Mouse (Mus musculus): ENCODE results near the gene Lrp1.

The Lrp1 gene

DNA sequence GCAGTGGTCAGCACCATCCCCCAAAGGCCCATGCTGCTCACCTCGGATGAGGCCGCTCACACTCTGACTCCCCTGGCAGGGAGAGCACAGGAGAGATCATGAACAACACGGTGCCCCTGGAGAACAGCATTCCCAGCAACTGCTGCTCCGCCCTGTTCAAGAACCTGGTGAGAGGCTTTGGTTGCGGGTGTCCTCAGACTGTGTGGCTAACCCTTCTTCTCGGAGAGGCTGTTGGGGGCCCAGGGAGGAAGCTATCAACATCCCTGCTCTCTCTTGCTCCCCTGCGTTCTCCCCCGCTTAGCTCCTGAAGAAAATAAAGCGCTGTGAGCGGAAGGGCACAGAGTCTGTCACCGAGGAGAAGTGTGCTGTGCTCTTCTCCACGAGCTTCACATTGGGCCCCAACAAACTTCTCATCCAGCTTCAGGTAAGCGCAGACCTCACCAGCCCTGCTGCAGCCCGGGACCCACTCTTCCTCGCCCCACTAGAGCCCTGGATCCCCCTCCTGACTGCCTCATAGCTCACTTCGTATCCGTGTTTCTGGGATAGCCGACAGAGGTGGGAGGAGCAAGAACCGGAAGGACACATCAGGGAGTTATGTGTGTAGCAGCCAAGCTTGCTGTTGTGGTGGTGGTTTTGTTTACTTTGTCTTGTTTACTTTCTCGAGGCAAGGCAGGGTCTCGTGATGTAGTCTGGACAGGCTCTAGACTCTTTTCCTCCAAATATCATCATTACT, 32.1 kb upstream of the Lrp1 start:
- DNase-seq (ENCODE audit: extremely low read depth, low read depth, low spot score), result no peak

DNA sequence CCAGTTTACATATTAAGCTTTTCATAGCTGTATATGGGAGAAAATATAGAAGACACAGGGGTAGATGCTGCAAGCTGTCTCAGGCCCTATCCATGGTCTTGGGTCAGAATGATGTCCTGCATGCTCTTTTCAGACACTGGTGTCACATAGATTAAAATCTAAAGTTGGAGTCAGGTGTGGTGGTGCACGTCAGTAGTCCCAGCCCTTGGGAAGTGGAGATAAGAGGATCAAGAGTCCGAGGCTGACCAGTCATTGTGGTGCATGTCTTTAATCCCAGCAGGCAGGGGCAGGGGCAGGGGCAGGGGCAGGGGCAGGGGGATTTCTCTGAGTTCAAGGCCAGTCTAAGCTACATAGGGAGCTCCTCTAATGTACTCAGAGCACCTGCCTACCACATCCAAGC, 24.8 kb upstream of the Lrp1 start:
- no peak for DNase-seq (ENCODE audit: extremely low read depth, low read depth, low spot score)

GRCm38 (mm10) chr10:127643553-127644238, 22.7 kb upstream of the Lrp1 start:
- no peak for DNase-seq (ENCODE audit: extremely low read depth, low read depth, low spot score)

- no peak for DNase-seq (ENCODE audit: extremely low read depth, low read depth, low spot score)
Observed at GRCm38 (mm10) chr10:127642772-127643552, 22.0 kb upstream of the Lrp1 start, which contains the start of gene Stat6. Stat6 (plus strand) TSS chr10:127642986.

DNA sequence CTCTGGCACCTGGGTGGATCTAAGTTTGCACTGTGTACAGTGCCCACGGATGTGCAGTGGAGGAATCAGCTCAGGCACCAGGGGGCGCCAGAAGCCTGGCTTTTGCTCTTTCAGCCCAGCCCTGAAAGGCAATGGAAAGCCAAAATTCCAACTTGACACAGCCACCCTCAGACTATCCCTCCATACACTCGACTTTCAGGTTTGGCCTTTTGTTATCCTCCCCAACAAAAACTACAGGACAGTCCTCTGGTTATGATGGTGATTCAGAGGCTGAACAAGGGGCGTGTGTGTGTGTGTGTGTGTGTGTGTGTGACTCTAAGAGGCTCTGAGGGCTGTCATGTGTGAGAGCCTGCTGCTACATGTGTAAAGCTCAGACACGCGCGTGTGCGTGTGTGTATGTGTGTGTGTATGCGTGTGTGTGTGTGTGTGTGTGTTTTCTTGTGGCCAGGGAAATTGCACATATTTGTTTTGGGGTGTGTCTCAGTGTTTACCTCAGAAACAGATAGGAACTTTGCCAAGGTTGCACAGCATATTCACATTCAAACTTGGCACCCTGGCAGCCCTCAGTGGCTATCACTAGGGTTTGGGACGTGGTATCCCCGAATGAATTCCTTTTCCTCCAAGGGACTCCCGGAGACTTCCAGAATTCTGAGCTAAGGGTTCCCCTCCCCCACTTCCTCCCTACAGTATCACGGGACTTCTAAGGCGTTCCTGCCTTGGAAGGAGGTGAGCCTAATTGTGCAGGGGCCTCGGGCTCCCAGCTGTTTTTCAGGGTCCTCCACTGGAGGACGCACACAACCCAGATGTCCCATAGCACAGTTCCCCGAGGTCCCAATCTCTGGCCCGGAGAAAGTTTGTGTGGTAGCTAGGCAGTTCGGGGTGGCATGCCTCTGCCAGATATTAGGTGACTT, 21.2 kb upstream of the Lrp1 start:
- DNase-seq (ENCODE audit: extremely low read depth, low read depth, low spot score), result no peak

DNA sequence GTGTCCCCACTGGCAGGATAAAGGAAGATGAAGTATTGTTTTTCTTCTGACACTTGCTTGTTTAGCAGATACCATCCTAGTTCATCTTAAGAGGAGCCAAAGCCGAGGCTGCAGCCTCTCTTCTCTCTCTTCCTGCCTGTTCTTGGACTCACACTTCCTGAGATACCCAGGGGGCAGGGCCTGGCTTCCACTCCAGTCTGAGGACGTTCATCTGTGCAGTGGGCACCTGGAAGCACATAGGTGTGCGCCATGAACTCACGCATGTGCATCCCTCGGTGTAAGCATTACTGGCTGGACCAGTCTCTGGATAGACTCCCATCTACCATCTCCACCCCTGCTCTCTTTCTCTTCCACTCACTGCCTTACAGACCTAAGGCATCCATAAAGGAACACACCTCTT, 19.5 kb upstream of the Lrp1 start:
- no peak for DNase-seq (ENCODE audit: extremely low read depth, low read depth, low spot score)

DNA sequence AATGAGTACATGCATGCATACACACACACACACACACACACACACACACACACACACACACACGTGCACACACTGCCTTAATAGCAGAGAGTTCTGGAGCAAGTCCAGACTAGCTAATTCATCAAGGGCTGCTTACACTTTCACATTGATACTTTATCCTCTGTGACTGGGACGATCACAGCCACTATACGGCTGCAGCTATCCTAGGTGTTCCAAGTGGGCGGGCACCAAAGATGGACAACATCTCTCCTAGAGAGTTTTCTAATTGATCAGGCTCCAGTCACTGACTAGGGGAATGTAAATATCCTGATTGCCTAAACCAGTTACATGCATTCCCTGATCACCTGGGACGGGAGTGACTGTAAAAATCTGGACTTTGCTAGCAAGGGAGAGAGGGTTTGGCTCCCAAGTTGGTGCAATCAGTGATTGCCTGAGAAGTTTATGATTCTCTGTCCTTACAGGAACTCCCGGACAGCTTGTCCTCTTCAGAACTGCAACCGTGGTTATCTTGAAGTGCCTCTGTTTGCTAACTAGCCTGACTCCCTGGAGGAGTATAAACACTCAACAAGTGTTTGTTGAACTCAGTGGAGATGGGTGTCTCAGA, 11.8 kb upstream of the Lrp1 start:
- DNase-seq (ENCODE audit: extremely low read depth, low read depth, low spot score), result no peak

DNA sequence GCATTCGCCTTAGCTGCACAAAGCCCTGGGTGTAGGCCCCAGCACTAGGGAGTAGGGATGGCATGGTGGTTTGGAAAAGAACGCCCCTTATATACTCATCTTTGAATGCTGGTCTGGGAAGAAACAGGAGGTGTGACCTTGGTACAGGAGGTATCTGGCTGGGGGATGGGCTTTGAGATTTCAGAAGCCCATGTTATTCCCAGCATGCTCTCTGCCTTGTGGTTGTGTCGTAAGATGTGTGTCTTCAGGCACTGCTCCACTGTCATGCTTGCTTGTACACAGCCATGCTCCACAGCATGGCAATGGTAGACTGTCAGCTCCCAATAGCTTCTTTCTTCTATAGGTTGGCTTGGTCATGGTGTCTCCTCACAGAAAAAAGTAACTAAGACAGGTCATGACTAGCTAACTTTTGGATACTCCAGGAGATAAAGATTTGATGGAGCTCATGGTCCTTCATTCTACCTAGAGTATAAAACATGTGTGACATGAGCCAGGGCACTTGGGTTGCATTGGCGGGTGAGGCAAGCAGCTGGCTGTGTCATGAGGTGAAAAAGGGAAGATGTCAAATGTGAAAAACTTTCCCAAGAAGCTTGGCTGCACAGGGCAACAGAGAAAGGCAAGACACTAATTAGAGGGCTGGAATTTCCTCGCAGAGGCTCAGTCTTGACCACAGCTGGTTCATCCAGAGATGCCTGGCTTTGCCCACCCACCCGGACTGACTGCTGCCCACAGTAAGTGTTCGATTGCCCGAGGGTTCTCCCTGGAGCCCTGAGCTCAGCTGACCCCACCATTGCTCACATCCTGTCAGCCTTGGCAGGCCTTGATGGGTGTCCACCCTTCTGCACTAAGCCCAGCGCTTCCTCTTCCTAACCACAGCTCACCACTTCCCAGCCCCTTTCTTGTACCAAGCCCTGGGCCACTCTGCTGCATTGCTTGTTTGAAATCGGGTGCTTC, 10.6 kb upstream of the Lrp1 start:
- DNase-seq (ENCODE audit: extremely low read depth, low read depth, low spot score), result no peak

DNA sequence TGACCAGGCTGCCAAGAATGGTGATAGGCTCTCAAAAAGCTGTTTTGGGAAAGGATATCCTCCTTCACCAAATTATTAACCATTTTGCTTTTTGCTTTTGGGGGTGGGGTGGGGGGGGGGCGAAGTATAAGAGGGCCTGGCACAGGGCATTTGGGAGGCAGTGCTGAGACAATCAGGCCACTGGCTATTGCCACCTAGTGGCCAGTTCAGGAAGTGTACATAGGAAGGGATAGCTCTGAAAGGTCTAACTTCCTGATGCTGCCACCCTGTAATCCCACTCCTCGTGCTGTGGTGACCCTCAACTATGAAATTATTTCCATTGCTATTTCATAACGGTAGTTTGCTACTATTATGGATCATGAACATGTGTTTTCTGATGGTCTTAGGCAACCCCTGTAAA, 5.5 kb upstream of the Lrp1 start:
- no peak for DNase-seq (ENCODE audit: extremely low read depth, low read depth, low spot score)

DNA sequence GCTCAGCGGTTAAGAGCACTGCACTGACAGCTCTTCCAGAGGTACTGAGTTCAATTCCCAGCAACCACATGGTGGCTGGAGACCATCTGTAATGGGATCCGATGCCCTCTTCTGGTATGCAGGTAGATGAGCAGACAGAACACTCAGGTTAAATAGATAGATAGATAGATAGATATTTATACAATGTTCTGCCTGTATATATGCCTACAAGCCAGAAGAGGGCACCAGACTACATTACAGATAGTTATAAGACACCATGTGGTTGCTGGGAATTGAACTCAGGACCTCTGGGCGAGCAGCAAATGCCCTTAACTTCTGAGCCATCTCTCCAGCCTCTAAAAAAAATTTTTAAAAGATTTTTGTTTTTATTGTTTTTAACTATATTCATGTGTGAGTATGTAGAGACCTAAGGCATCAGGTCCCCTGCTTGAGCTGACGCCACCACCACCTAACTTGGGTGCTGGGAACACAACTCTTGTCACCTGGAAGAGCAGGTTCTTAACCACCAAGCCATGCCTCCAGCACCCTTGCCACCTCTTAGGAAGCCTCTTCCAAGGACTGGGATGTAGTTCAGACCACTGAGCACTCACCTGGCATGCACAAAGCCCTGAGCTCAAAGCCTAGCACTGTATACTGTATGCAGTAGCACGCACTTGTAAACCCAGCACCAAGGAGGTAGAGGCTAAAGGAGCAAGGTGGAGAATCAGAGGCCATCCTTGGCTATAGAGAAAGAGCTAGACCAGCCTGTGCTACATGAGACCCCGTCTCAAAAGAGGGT, 2.7 kb upstream of the Lrp1 start:
- DNase-seq (ENCODE audit: extremely low read depth, low read depth, low spot score), result no peak

GRCm38 (mm10) chr10:127622661-127623060, 1.7 kb upstream of the Lrp1 start:
- no peak for DNase-seq (ENCODE audit: extremely low read depth, low read depth, low spot score)

DNA sequence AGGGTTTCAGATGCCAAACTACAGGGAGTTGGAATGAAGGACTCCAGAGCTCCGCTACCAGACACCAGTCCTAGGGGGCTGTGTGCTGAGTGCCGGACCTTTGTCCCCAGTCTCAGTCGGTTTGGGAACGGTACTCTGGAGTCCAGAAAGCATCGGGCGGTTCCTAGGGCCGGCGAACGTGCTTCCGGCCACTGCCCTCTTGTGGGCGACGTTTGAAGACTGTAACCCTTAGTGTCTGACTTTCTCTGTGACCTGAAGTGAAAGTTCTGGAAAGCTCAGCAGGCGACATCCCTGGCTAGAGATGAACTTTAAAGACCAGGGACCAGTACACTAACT, 1.1 kb upstream of the Lrp1 start:
- no peak for DNase-seq (ENCODE audit: extremely low read depth, low read depth, low spot score)

DNA sequence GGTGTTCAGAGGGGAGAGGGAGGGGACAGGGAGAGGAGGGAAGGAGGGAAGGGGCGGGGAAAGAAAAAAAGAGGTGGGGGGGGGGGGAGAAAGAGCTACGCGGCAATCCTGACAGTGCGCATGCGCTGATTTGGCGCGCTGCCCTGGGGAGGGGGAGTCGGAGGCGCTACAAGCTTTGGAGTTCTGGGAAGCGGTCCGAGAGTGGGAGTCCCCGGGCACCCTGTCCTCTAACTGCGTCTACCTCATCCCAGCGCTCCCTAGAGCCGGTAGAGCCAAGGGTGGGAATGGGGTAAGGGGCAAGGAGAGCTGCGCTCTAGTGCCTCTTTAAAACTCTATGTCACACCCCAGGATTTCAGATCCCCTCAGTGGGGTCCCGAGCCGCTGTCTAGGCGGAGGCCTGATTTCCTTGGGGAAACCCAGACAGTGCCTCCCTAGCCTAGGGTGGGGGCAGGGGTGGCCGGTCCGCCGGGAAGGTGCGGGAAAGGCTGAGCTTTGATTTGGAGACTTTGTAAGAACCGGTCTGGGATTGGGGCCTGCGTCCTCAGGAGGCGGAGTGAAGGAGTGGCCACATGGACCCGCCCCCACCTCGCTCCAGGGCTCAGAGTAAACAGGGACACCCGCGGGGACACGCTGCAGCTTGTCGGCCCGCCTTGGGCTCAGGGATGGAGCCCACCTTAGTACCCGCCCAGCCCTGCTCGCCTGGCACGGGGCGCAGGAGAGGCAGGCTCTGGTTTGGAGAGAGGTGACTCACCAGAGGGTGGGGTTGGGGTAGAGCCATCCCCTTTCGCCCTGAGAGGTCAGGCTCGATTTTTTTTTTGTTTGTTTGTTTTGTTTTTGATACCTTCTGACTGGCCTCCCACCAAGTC, 476 bp upstream of the Lrp1 start:
- DNase-seq (ENCODE audit: extremely low read depth, low read depth, low spot score), result no peak

GRCm38 (mm10) chr10:127619941-127620405, 975 bp downstream of the Lrp1 start:
- no peak for DNase-seq (ENCODE audit: extremely low read depth, low read depth, low spot score)

GRCm38 (mm10) chr10:127619119-127619721, 1.7 kb downstream of the Lrp1 start:
- DNase-seq (ENCODE audit: extremely low read depth, low read depth, low spot score), result no peak

DNA sequence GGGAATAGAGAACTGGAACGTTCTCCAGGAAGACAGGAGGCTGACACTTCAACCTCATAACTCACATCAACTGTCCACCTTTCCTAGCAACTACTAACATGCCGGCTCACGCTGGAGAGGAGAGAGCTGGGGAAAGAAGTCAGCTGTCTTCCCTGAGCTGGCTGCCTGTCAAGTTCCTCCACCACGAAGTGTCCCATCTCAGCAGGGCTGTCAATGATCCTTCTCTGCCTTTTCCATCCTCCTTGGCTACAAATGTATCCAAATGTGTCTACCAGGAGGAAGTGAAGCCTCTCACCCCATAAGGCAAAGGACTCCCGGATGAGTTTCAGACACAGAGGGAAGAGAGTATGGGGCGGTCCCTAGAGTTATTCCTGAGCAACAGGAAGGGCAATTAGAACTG, 2.8 kb downstream of the Lrp1 start:
- DNase-seq (ENCODE audit: extremely low read depth, low read depth, low spot score), result no peak

DNA sequence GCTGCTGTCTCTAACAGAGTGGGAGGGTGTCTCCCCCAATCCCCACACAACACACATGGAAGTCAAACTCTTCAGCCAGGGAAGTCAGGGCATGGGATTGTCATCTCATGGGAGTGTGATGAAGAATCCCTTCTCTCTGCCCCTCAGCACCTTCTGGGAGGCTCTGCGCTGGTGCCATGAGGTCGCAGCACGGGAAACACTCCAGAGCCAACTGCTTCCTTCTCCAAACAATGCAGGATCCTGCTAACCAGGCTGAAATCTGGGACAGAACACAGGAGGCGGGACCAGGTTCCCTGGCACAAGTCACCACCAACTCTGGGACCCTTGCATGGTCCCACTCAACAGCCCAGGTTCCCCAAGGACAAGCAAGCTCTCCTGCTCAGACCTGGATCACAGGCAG, 3.7 kb downstream of the Lrp1 start:
- no peak for DNase-seq (ENCODE audit: extremely low read depth, low read depth, low spot score)

Data from fat pad, adult 2 months (tissue).